Mouse (Mus musculus) lung, postnatal 36 days (tissue): ENCODE results near the gene Supt16.

Source experiments
- DNase-seq: peaks from one replicate; pipeline ENCODE4 v3.0.0; 2022; ENCODE audit warnings: mixed read lengths

The Supt16 gene

GRCm38 (mm10) chr14:52197156-52197878, at the start of gene Supt16:
TSS of gene Supt16 (minus strand) at chr14:52197416.
- DNase-seq = peak; percentile 79

- no peak for DNase-seq
Observed at GRCm38 (mm10) chr14:52246129-52246528, 48.9 kb upstream of the Supt16 start.

GRCm38 (mm10) chr14:52244690-52245042, 47.5 kb upstream of the Supt16 start:
- DNase-seq = no peak

- peak; percentile 100 for DNase-seq
Observed at GRCm38 (mm10) chr14:52244041-52244689, 46.9 kb upstream of the Supt16 start.

- DNase-seq = no peak
Observed at GRCm38 (mm10) chr14:52236216-52236615, 39.0 kb upstream of the Supt16 start.

GRCm38 (mm10) chr14:52235165-52235564, 37.9 kb upstream of the Supt16 start:
- no peak for DNase-seq

- no peak for DNase-seq
Observed at GRCm38 (mm10) chr14:52232249-52232648, 35.0 kb upstream of the Supt16 start.

- DNase-seq = no peak
Observed at GRCm38 (mm10) chr14:52225972-52226371, 28.8 kb upstream of the Supt16 start.

- no peak for DNase-seq
Observed at GRCm38 (mm10) chr14:52217261-52217660, 20.0 kb upstream of the Supt16 start.

- no peak for DNase-seq
Observed at GRCm38 (mm10) chr14:52199412-52199811, 2.2 kb upstream of the Supt16 start.

GRCm38 (mm10) chr14:52198141-52198540, 925 bp upstream of the Supt16 start:
- DNase-seq = no peak

- DNase-seq = no peak
Observed at GRCm38 (mm10) chr14:52196230-52197155, 723 bp downstream of the Supt16 start.

- DNase-seq = peak; percentile 76
Observed at GRCm38 (mm10) chr14:52195691-52196090, 1.5 kb downstream of the Supt16 start.

- DNase-seq = peak; percentile 66
Observed at GRCm38 (mm10) chr14:52190740-52191359, 6.4 kb downstream of the Supt16 start.

- no peak for DNase-seq
Observed at GRCm38 (mm10) chr14:52189519-52189918, 7.7 kb downstream of the Supt16 start.

- no peak for DNase-seq
Observed at GRCm38 (mm10) chr14:52188788-52189187, 8.4 kb downstream of the Supt16 start.

- peak; percentile 2 for DNase-seq
Observed at GRCm38 (mm10) chr14:52166571-52166970, 30.6 kb downstream of the Supt16 start.

GRCm38 (mm10) chr14:52160911-52161310, 36.3 kb downstream of the Supt16 start:
- DNase-seq = no peak

GRCm38 (mm10) chr14:52155008-52155407, 42.2 kb downstream of the Supt16 start:
- no peak for DNase-seq

GRCm38 (mm10) chr14:52152613-52153012, 44.6 kb downstream of the Supt16 start:
- DNase-seq = no peak

GRCm38 (mm10) chr14:52152179-52152578, 45.0 kb downstream of the Supt16 start:
- no peak for DNase-seq

- no peak for DNase-seq
Observed at GRCm38 (mm10) chr14:52149888-52150287, 47.3 kb downstream of the Supt16 start.

GRCm38 (mm10) chr14:52146540-52146939, 50.7 kb downstream of the Supt16 start:
- peak; percentile 40 for DNase-seq
